Mouse (Mus musculus) C2C12 (cell line): Measurements from ENCODE around the gene Zfp266.

ENCODE experiments used
- CTCF ChIP-seq: IDR thresholded peaks from one replicate; pipeline ENCODE4 v1.5.1; 2011; ENCODE audit not compliant: control insufficient read depth, insufficient read depth, insufficient read length
- MAX ChIP-seq: IDR thresholded peaks from one replicate; pipeline ENCODE4 v1.6.1; 2011; ENCODE audit warnings: mild to moderate bottlenecking, control low read depth
- MYOD1 ChIP-seq: IDR thresholded peaks from one replicate; pipeline ENCODE4 v1.6.1; 2011; ENCODE audit warnings: low read depth; ENCODE audit not compliant: control insufficient read depth, insufficient read length
- USF1 ChIP-seq: IDR thresholded peaks from one replicate; pipeline ENCODE4 v1.6.1; 2011; ENCODE audit warnings: low read depth, mild to moderate bottlenecking, control low read depth, moderate library complexity

DNA sequence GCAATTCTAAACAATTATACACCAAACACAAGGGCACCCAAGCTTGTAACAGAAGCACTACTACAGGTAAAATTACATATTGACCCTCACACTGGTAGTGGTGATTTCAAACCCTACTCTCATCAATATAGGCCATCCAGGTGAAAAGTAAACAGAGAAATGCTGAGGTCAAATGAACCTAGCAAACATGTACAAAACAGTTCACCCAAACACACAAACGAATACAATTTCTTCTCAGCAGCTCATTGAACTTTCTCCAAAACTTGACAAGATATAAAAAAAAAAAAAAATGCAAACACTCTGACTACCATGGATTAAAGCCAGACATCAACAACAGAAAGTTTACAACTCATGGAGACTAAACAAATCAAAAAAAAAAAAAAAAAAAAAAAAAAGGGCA lies 69.7 kb downstream of the Zfp266 start:
- TF ChIP-seq MAX (no peak), MYOD1 (no peak), USF1 (no peak), CTCF (no peak)
